Mouse (Mus musculus): ENCODE measurements at regions not wholly inside any gene's neighbourhood (a gene's known extent, or its start where the extent isn't known, plus 50 kb on each side); places are given as distances from the start of the nearest gene placed in this dataset.

DNA sequence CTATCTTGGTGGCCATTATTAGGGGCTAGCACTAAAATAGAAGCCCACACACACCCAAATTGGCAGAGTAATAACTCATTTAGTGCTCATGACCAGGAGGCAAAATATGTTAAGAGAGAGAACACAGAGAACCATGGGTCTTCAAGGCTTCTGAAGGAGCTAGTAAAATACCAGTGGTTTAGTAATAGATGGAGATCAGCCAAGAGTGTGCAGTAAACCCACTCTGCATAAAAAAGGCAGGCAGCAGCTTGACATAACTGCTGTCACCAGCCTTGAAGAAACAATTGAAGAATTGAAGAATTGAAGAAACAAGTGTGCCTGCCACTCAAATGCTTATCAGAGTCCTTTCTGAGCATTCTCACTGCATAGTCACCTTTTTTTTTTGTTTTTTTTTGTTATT, 227.9 kb downstream of the Csl start:
- TF ChIP-seq CTCF (IDR thresholded peaks at IDR 0.05; ENCODE audit: control insufficient read depth, insufficient read depth, insufficient replicate concordance, low read depth, low read length) (no peak), POLR2A (IDR thresholded peaks at IDR 0.05; ENCODE audit: control insufficient read depth, low read depth, low read length) (no peak)
